Mouse (Mus musculus) hindbrain, postnatal 0 days (tissue): ENCODE data around the gene Cyp2e1. TPM values are rescaled to one million over a fixed set of nuclear protein-coding genes. Genes with fewer than 3 reads are reported as not detected.
"Not testable (repeated sequence)": the region's sequence is repeated elsewhere in the genome, so short reads cannot be mapped to it uniquely, and the experiment has no call there.

Source experiments
- ATAC-seq: fragments of 200-750 bp; cut with Nextera tagmentation; 2 replicates; pipeline ENCODE4 v1.8.0; 2017; ENCODE audit warnings: mild to moderate bottlenecking, moderate TSS enrichment, moderate library complexity
- DNase-seq: peaks from one replicate; pipeline ENCODE4 v3.0.0-alpha.2; 2015; ENCODE audit warnings: low spot score
- H3K27ac ChIP-seq: fragments of 300-500 bp; sonication (generic); 2 replicates; pipeline ENCODE4 v1.5.1; 2014; ENCODE audit warnings: mild to moderate bottlenecking
- H3K27me3 ChIP-seq: fragments of 300-500 bp; sonication (generic); 2 replicates; pipeline ENCODE4 v1.6.1; 2014; ENCODE audit warnings: low read length, mixed read lengths; ENCODE audit not compliant: insufficient read depth
- H3K36me3 ChIP-seq: fragments of 300-500 bp; sonication (generic); 2 replicates; pipeline ENCODE4 v1.6.1; 2014; ENCODE audit warnings: low read length, mixed read lengths; ENCODE audit not compliant: insufficient read depth
- H3K4me1 ChIP-seq: fragments of 300-500 bp; sonication (generic); 2 replicates; pipeline ENCODE4 v1.6.1; 2014; ENCODE audit warnings: antibody characterized with exemption, low read length, mixed read lengths; ENCODE audit not compliant: insufficient read depth
- H3K4me2 ChIP-seq: fragments of 300-500 bp; sonication (generic); 2 replicates; pipeline ENCODE4 v1.6.1; 2014; ENCODE audit warnings: low read depth, mild to moderate bottlenecking, low read length, moderate library complexity, mixed read lengths
- H3K4me3 ChIP-seq: fragments of 300-500 bp; sonication (generic); 2 replicates; pipeline ENCODE4 v1.5.1; 2014; ENCODE audit warnings: low read length
- H3K9ac ChIP-seq: fragments of 300-500 bp; sonication (generic); replicated peaks from 2 replicates; pipeline ENCODE4 v1.6.1; 2014; ENCODE audit warnings: mild to moderate bottlenecking, low read length, moderate library complexity, mixed read lengths
- H3K9me3 ChIP-seq: fragments of 300-500 bp; sonication (generic); 2 replicates; pipeline ENCODE4 v1.6.1; 2016; ENCODE audit warnings: low read length, mixed read lengths
- CTCF ChIP-seq: IDR thresholded peaks from 2 replicates; pipeline ENCODE4 v1.5.1; 2016; ENCODE audit warnings: antibody characterized with exemption, control low read depth, low read depth
- WGBS: fragments of 180-500 bp; shearing (Covaris S2); extraction: QIAGEN DNeasy Blood & Tissue Kit; methylation state at CpG from one replicate; pipeline ENCODE4 v1.1.7; 2014; 5-methylcytosine and 5-hydroxymethylcytosine counted together
- polyA plus RNA-seq: library from polyadenylated mRNA; unstranded; fragments of >200 nt; fragmentation: Nextera tagmentation; extraction: Ambion mirVana; gene quantifications from 2 replicates; pipeline ENCODE4 v1.2.1, GENCODE M21; 2015
- total RNA-seq: library from RNA; depleted of rRNA; stranded (reverse); fragments of >200 nt; gene quantifications from 2 replicates; pipeline ENCODE4 v1.2.3, GENCODE M21; 2014

Gene Cyp2e1
- total and polyA plus RNA-seq, 2 experiments from 2014 or later, result not detected

- no peak for TF ChIP-seq CTCF
- H3K4me1 ChIP-seq, result no peaks in the 10 kb centered on the region
- no peak for ATAC-seq
- H3K27me3 ChIP-seq, result no peaks in the 10 kb centered on the region
- H3K27ac ChIP-seq, result no peak overlapping the region
- no peak overlapping the region for H3K4me2 ChIP-seq
- no peak overlapping the region for H3K9ac ChIP-seq
- WGBS, result 80% methylated on average over 6 of the region's 6 CpGs
- no peaks in the 10 kb centered on the region for H3K36me3 ChIP-seq
- no peaks in the 10 kb centered on the region for H3K9me3 ChIP-seq
- no peak overlapping the region for H3K4me3 ChIP-seq
- no peak for DNase-seq
Measured at GRCm38 (mm10) chr7:140748116-140748826, 15.3 kb upstream of the Cyp2e1 start.

- no peaks in the 10 kb centered on the region for H3K9me3 ChIP-seq
- no peaks in the 10 kb centered on the region for H3K4me1 ChIP-seq
- H3K4me2 ChIP-seq, result no peak overlapping the region
- no peaks in the 10 kb centered on the region for H3K27me3 ChIP-seq
- TF ChIP-seq CTCF, result no peak
- ATAC-seq, result no peak
- 90% methylated on average over 3 of the region's 3 CpGs for WGBS
- H3K4me3 ChIP-seq, result no peak overlapping the region
- no peak for DNase-seq
- H3K36me3 ChIP-seq, result no peaks in the 10 kb centered on the region
- H3K9ac ChIP-seq, result no peak overlapping the region
- H3K27ac ChIP-seq, result no peak overlapping the region
Measured at GRCm38 (mm10) chr7:140748827-140749160, 14.7 kb upstream of the Cyp2e1 start.

GRCm38 (mm10) chr7:140754556-140754955 lies 9.0 kb upstream of the Cyp2e1 start:
- no peak for DNase-seq
- H3K27ac ChIP-seq, result no peak overlapping the region
- H3K36me3 ChIP-seq, result no peaks in the 10 kb centered on the region
- H3K4me3 ChIP-seq, result no peak overlapping the region
- H3K4me1 ChIP-seq, result no peaks in the 10 kb centered on the region
- H3K4me2 ChIP-seq, result no peak overlapping the region
- no peak for TF ChIP-seq CTCF
- H3K9ac ChIP-seq, result no peak overlapping the region
- ATAC-seq, result no peak
- H3K27me3 ChIP-seq, result no peaks in the 10 kb centered on the region
- 0 out of 2 replicates have a peak, but pooled peaks cover 4% of the 10 kb centered on the region for H3K9me3 ChIP-seq

- no peak overlapping the region for H3K9ac ChIP-seq
- 0 out of 2 replicates have a peak, but pooled peaks cover 4% of the 10 kb centered on the region for H3K9me3 ChIP-seq
- ATAC-seq, result no peak
- TF ChIP-seq CTCF, result no peak
- H3K27me3 ChIP-seq, result no peaks in the 10 kb centered on the region
- WGBS, result 81% methylated on average over 4 of the region's 4 CpGs
- H3K4me2 ChIP-seq, result no peak overlapping the region
- no peaks in the 10 kb centered on the region for H3K4me1 ChIP-seq
- H3K27ac ChIP-seq, result no peak overlapping the region
- H3K4me3 ChIP-seq, result no peak overlapping the region
- DNase-seq, result no peak
- H3K36me3 ChIP-seq, result no peaks in the 10 kb centered on the region
Measured at GRCm38 (mm10) chr7:140756151-140756854, 7.2 kb upstream of the Cyp2e1 start.

- Histone ChIP-seq H3K27ac (no peak overlapping the region), H3K9ac (no peak overlapping the region), H3K9me3 (no peaks in the 10 kb centered on the region), H3K4me3 (no peak overlapping the region), H3K36me3 (no peaks in the 10 kb centered on the region), H3K27me3 (no peaks in the 10 kb centered on the region), H3K4me1 (no peaks in the 10 kb centered on the region), H3K4me2 (no peak overlapping the region)
- ATAC-seq, result no peak
- no peak for DNase-seq
- no peak for TF ChIP-seq CTCF
Measured at GRCm38 (mm10) chr7:140760647-140761046, 2.9 kb upstream of the Cyp2e1 start.

GRCm38 (mm10) chr7:140765391-140765790 lies 1.9 kb downstream of the Cyp2e1 start:
- not testable (repeated sequence) for H3K27ac ChIP-seq, ATAC-seq, H3K36me3 ChIP-seq, H3K4me2 ChIP-seq, H3K4me1 ChIP-seq, DNase-seq, H3K4me3 ChIP-seq, H3K27me3 ChIP-seq, H3K9me3 ChIP-seq, H3K9ac ChIP-seq
- WGBS, result 78% methylated on average over 1 of the region's 1 CpGs
